Mouse (Mus musculus) frontal cortex, adult 2 months (tissue): ENCODE measurements at regions not wholly inside any gene's neighbourhood (a gene's known extent, or its start where the extent isn't known, plus 50 kb on each side); places are given as distances from the start of the nearest gene placed in this dataset.

Experiments
- DNase-seq, 2 experiments: peaks; one replicate each; pipeline ENCODE4 v3.0.0; 2022; ENCODE audit warnings: low spot score in 1 of 2; ENCODE audit errors: extremely low spot score in 1 of 2

GRCm38 (mm10) chr1:48792573-48792972 lies 1899.9 kb upstream of the Slc39a10 start:
- no peak for DNase-seq

DNA sequence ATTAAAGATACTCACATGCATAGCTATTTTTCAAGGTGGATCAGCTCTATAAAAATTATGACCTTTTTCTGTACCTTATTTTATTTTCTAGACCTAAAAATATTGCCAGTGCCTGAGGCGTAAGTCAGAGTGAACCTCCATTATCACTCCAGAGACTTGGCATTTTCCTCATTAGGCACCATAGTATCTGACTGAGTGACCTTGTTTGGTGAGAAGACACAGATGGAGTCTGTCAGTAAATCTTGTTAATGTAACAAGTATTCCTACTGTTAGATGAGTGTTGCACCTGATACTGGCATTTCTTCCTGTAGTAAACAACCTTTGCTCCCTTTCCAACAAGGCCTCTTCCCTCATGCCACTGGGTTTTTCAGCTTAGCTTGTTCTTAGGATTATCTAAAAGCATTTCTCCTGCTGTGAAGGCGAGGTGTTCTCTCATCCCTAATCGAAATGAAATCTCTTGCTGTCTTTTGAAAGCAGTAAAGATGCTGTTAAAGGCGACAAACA lies 1860.7 kb upstream of the Slc39a10 start:
- no peak for DNase-seq

DNA sequence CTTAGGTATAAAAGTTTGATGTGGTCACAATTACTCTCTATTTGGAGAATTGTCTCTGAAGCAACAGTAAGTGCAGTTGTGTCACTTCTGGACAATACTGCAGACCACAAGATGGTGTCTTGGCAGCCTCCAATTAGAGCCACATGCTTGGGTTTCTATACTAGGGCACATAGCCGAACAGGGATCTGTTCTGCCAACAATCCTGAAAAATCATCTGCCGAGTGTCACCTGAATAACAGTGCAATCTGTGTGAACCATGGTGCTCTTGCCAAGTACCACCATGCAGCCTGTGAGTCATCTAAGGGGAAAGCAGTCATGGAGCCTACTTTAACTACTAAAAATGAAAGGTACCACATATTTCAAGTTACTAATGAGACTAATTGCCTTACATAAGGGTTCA lies 1840.9 kb upstream of the Slc39a10 start:
- DNase-seq = peak in 1 of 2 experiments; percentile 6

GRCm38 (mm10) chr1:48708606-48709005 lies 1816.0 kb upstream of the Slc39a10 start:
- peak in 1 of 2 experiments; percentile 34 for DNase-seq
